Mouse (Mus musculus): ENCODE results near the gene Bet1l. TPM values are rescaled to one million over a fixed set of nuclear protein-coding genes. Genes with fewer than 3 reads are reported as not detected.

Gene Bet1l
- polyA plus RNA-seq, 1 experiment: 40.0 TPM

DNA sequence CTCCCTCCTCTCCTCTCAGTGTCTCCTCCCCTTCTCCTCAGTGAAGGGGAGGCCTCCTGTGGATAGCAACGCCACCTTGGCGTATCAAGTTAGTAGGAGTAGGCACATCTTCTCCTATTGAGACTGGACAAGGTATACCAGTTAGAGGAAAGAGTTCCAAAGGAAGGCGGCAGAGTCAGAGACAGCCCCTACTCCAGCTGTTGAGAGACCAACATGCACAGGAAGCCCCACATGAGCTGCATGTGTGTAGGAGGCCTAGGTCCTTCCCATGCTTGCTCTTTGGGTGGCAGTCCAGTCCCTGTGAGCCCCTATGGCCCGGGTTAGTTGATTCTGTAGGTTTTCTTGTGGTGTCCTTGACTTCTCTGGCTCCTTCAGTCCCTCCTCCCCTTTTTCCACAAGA is 24.0 kb downstream of the Bet1l start:
- DNase-seq (ENCODE audit: low read depth): no peak

DNA sequence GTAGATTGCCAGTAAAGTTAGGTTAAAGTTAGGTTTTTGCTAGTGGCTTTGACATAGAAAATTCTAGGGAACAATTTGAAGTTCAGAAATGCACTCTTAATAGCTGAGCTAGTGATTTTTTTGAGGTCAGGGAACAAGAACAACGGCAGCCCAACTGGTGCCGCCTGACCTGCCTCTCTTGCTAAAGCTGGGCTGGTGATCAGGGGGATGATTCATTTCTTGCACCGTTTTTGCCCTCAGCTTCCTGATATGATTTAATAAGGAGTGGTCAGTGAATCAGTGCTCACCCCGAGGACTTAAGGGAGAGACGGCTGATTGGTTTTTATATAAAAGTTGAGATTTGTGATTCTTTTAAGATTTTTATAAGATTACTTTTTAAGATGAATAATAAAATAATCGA is 25.9 kb downstream of the Bet1l start:
- DNase-seq (ENCODE audit: low read depth): no peak

DNA sequence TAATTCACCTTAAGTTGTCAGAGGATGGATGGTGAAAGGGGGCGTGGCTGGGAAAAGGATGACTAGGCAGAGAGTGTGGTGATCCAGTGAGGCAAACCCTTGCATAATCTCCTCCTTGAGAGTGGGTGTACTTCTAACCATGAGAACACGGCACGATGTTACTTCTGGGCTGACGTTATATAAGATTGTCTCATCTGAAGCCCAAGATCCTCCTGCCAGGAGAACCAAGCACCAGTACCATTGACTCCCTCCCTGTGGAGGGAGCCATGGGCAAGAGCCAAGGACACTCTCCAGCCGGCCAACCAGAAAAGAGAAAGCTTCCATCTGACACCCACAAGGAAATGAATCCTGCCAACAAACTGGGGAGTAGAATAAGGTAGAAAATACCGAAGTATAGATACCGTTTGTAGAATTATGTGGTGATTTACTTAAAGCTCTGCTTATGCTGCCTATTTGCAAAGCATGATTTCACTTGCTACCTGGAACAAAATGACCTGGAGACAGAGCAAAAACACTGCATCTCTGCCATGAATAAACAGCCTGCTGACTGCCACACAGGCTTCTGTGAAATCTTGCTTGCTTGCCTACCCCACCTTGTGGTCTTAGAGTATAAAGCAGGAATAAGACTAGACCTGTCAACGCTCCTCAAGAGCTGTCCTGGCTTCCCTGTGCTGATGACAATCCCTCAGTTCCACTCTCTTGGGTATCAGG is 29.1 kb downstream of the Bet1l start:
- DNase-seq (ENCODE audit: low read depth): no peak

DNA sequence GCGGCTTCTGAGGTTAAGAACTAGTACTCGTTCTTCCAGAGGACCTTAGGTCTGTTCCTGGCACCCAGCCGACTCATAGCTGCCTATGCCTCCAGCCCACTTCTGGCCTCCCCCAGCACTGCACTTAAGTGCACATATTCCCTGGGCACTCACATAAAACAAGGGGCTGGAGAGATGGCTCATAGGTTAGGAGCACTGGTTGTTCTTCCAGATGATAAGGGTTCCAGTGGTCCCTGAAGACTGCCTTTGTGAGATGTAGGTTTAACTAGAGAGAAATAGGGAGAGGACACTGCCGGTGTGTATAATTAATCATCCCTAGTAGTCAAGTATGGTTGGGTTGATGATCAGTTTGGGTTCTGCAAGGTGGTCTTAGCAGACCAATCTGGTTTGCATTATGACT is 34.6 kb downstream of the Bet1l start:
- no peak for DNase-seq (ENCODE audit: low read depth)

DNA sequence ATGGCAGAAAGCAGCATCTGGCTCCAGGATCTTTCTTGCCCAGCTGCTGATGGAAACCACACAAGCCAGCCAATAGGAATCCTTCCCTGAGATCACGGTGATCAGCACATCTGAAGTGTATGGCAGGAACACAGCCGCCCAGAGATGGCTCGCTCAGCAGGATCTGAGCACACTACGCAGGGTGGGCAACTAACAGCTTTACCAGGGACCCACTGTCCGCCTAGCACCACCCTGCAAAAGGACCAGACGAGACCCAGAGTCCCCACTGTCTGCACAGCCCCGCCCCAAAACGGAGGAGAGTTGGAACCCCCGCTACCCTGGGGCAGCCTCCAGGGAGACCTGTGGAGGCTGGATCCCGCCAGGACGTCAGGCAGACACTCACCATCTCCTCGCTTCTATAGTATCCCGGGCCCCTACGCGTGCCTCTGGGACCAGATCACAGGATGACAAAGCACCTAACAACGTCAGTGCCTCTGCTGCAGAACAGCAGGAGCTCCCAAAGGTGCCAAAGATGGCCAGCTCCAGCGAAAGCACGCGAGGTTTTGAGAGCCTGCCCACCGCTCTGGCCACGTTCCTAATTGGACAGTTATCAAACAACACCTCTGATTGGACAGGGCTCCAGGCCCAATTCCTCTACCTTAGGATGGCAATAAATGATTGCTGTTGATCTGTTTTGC is 35.6 kb downstream of the Bet1l start, which contains the start of gene Zfp941:
Gene Zfp941, minus strand, starts transcription at position 526 of the 677 bp plus-strand sequence.
- DNase-seq (ENCODE audit: low read depth): no peak

DNA sequence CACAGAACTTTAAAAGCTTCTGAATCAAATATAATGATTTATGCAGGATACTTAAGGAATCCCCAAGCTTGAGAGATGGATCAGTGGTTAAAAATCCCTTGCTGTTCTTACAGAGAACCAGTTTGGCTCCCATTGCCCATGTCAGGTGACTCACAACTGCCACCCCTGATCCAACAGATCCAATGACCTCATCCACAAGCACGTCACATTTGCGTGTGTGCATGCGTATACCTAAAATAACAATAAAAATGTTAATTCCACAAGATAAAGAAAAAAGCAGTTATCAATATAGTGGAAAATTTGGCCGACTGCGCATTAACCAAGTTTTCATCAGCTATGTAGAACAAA is 36.1 kb downstream of the Bet1l start:
- no peak for DNase-seq (ENCODE audit: low read depth)

DNA sequence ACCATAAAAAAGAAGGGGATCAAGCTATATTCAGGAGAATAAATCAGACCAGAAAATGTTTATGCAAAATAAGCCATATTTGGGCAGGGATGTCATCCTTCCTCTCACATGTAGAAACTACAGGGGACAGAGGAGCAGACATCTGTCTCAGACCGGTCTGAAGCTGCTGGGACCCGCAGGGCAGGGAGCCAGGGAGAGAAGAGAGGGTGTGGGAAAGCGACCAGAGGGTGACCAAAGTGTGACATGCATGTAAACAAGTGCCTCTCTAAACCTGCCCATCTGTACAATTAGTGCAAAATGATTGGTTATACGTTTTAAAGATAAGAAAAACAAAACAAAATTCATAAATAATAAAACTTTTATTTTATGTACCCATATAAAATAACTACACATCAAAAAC is 37.2 kb downstream of the Bet1l start:
- DNase-seq (ENCODE audit: low read depth): no peak

DNA sequence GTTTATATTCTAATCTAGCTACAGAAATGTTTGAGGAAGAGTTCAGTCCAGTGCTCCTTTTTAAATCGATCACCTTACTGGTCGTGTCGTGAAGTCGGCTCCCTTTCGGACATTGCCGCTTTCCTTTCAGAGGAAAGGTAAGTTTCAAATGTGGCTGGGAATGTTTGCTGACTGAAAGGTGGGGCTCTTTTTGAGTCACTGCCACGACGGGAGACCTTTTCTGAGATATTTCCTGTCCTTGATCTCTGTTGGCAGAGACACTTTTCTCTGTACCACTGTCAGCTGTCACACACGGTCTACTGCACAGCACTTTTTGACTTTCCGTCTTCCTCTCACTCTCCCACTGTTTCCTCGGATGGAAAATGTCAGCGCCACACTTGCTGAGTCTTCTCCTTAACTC is 44.5 kb downstream of the Bet1l start:
- no peak for DNase-seq (ENCODE audit: low read depth)

DNA sequence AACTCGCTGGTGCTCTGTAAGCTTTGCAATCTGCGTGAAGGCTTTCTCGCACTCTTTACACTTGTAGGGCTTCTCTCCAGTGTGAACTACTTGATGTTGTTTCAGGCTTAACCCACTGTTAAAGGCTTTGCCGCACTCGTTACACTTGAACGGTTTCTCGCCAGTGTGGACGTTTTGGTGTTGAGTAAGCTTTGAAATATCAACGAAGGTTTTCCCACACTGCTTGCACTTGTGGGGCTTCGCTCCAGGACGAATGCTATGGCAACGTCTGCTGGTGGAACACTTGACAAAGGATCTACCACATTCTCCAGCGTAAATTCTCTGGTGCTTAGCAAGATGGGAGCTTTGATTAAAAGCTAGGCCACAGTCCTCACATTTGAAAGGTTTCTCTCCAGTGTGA is 45.7 kb downstream of the Bet1l start:
- no peak for DNase-seq (ENCODE audit: low read depth)

DNA sequence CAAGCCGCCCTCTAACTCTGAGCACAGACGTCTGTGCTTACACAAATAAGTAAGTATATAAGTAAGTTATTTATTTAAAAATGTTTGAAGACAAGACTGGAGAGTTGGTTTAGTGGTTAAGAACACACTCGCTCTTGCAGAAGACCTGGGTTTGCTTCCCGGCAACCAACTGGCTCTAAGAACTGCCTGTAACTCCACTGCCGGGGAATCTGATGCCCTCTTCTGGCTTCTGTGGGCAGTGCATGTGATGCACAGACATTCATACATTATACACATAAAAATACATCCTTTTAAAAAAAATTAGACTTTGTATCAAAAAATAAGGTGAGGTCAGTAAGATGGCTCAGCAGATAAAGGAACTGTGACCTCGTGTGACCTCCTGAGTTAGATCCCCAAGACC is 46.9 kb downstream of the Bet1l start:
- no peak for DNase-seq (ENCODE audit: low read depth)

DNA sequence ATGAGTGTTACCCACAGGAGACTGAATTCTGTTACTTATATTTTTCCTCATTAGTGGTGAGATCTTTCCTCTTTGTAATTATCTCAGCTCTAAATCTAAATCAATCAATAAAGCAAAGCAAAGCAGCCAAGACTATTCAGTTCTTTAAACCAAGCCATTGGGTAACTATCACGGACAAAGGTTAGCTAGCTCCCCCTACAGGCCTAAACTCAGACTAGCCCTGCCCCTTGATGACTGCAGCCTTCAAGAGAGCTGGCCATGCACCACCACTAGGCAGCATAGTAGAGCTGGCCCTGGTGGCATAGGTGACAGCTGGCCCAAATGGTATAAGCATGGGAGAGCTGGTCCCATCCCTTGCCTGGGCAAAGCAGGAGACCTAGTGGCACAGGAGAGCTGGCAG is 51.7 kb downstream of the Bet1l start:
- no peak for DNase-seq (ENCODE audit: low read depth)

Other genes starting within 250 kb of the Bet1l start
- gene Olfr61, start 228.6 kb downstream of the Bet1l start, polyA plus RNA-seq (2012; rRNA removed): not detected in 2 replicates
- not detected in 2 replicates for gene Olfr53, start 211.1 kb downstream of the Bet1l start, polyA plus RNA-seq (2012; rRNA removed)
- gene Olfr539, start 197.6 kb downstream of the Bet1l start, polyA plus RNA-seq (2012; rRNA removed): not detected in 2 replicates
- not detected in 2 replicates for gene Olfr45, start 175.6 kb downstream of the Bet1l start, polyA plus RNA-seq (2012; rRNA removed)
- gene Olfr541, start 160.3 kb downstream of the Bet1l start, polyA plus RNA-seq (2012; rRNA removed): not detected in 2 replicates
- gene Cyp2e1, start 93.8 kb downstream of the Bet1l start, polyA plus RNA-seq (2012; rRNA removed): 82.4 and 284 TPM in 2 replicates
- gene Syce1, start 69.7 kb downstream of the Bet1l start, polyA plus RNA-seq (2012; rRNA removed): 0.68 and 1.2 TPM in 2 replicates
- gene Zfp941, start 35.4 kb downstream of the Bet1l start, polyA plus RNA-seq (2012; rRNA removed): 0.20 and 0.30 TPM in 2 replicates
- 2.0 and 2.1 TPM in 2 replicates for gene Urah, start 22.6 kb downstream of the Bet1l start, polyA plus RNA-seq (2012; rRNA removed)
- 1.6 and 1.8 TPM in 2 replicates for gene Scgb1c1, start 12.0 kb downstream of the Bet1l start, polyA plus RNA-seq (2012; rRNA removed)
- 0.74 and 1.2 TPM in 2 replicates for gene Odf3, start 9.8 kb downstream of the Bet1l start, polyA plus RNA-seq (2012; rRNA removed)
- gene Gm45785, start 1.2 kb downstream of the Bet1l start, polyA plus RNA-seq (2012; rRNA removed): not detected in 2 replicates
- 103 and 117 TPM in 2 replicates for gene Ric8a, start 620 bp downstream of the Bet1l start, polyA plus RNA-seq (2012; rRNA removed)
- 68.5 and 81.3 TPM in 2 replicates for gene Psmd13, start 24.4 kb upstream of the Bet1l start, polyA plus RNA-seq (2012; rRNA removed)
- 27.4 and 29.3 TPM in 2 replicates for gene Sirt3, start 24.7 kb upstream of the Bet1l start, polyA plus RNA-seq (2012; rRNA removed)
- 12.1 and 40.0 TPM in 2 replicates for gene Cox8b, start 42.9 kb upstream of the Bet1l start, polyA plus RNA-seq (2012; rRNA removed)
- gene Nlrp6, start 63.3 kb upstream of the Bet1l start, polyA plus RNA-seq (2012; rRNA removed): 1.2 and 2.3 TPM in 2 replicates
- gene Pgghg, start 83.8 kb upstream of the Bet1l start, polyA plus RNA-seq (2012; rRNA removed): 25.9 and 33.1 TPM in 2 replicates
- 0.84 and 1.7 TPM in 2 replicates for gene Ifitm5, start 92.7 kb upstream of the Bet1l start, polyA plus RNA-seq (2012; rRNA removed)
- 0.36 and 0.74 TPM in 2 replicates for gene Gm45717, start 98.4 kb upstream of the Bet1l start, polyA plus RNA-seq (2012; rRNA removed)
- gene Ifitm2, start 98.4 kb upstream of the Bet1l start, polyA plus RNA-seq (2012; rRNA removed): 841 and 986 TPM in 2 replicates
- gene Ifitm1, start 109.6 kb upstream of the Bet1l start, polyA plus RNA-seq (2012; rRNA removed): 73.9 and 89.5 TPM in 2 replicates
- gene Ifitm3, start 153.2 kb upstream of the Bet1l start, polyA plus RNA-seq (2012; rRNA removed): 421 and 433 TPM in 2 replicates
- gene Ifitm6, start 160.3 kb upstream of the Bet1l start, polyA plus RNA-seq (2012; rRNA removed): 10.2 and 16.1 TPM in 2 replicates
- not detected in 2 replicates for gene Gm17387, start 171.6 kb upstream of the Bet1l start, polyA plus RNA-seq (2012; rRNA removed)
- gene B4galnt4, start 203.5 kb upstream of the Bet1l start, polyA plus RNA-seq (2012; rRNA removed): 7.7 and 8.9 TPM in 2 replicates
- gene Pkp3, start 220.6 kb upstream of the Bet1l start, polyA plus RNA-seq (2012; rRNA removed): 21.5 and 23.5 TPM in 2 replicates
- 22.0 and 23.1 TPM in 2 replicates for gene Sigirr, start 243.0 kb upstream of the Bet1l start, polyA plus RNA-seq (2012; rRNA removed)

Measured in gonadal fat pad, adult 2 months (tissue).